Mouse (Mus musculus) forebrain, embryonic 16.5 days (tissue): Measurements from ENCODE around the gene Tex261. TPM values are rescaled to one million over a fixed set of nuclear protein-coding genes. Genes with fewer than 3 reads are reported as not detected.
A peak's percentile ranks its signal among the peaks of the same experiment; 100 is the strongest.

Source experiments
- ATAC-seq: fragments of 200-750 bp; cut with Nextera tagmentation; 2 replicates; pipeline ENCODE4 v1.8.0; 2017; ENCODE audit warnings: mild to moderate bottlenecking, moderate library complexity
- H3K27ac ChIP-seq: fragments of 300-500 bp; sonication (generic); 2 replicates; pipeline ENCODE4 v1.5.1; 2014; ENCODE audit warnings: low read length, control low read depth
- H3K27me3 ChIP-seq: fragments of 300-500 bp; sonication (generic); replicated peaks from 2 replicates; pipeline ENCODE4 v1.6.1; 2014; ENCODE audit warnings: low read length; ENCODE audit not compliant: control insufficient read depth, insufficient read depth
- H3K36me3 ChIP-seq: fragments of 300-500 bp; sonication (generic); 2 replicates; pipeline ENCODE4 v1.6.1; 2014; ENCODE audit not compliant: control insufficient read depth, insufficient read depth
- H3K4me1 ChIP-seq: fragments of 300-500 bp; sonication (generic); replicated peaks from 2 replicates; pipeline ENCODE4 v1.6.1; 2014; ENCODE audit warnings: low read length; ENCODE audit not compliant: control insufficient read depth, insufficient read depth
- H3K4me2 ChIP-seq: fragments of 300-500 bp; sonication (generic); 2 replicates; pipeline ENCODE4 v1.6.1; 2014; ENCODE audit warnings: mild to moderate bottlenecking, low read length, control low read depth
- H3K4me3 ChIP-seq: fragments of 300-500 bp; sonication (generic); replicated peaks from 2 replicates; pipeline ENCODE4 v1.5.1; 2014; ENCODE audit warnings: mild to moderate bottlenecking, low read length, control low read depth
- H3K9ac ChIP-seq: fragments of 300-500 bp; sonication (generic); replicated peaks from 2 replicates; pipeline ENCODE4 v1.6.1; 2014; ENCODE audit warnings: low read depth, low read length, control low read depth
- H3K9me3 ChIP-seq: fragments of 300-500 bp; sonication (generic); 2 replicates; pipeline ENCODE4 v1.6.1; 2016; ENCODE audit warnings: low read length; ENCODE audit not compliant: control insufficient read depth
- WGBS: fragments of 180-500 bp; shearing (Covaris S2); extraction: QIAGEN DNeasy Blood & Tissue Kit; methylation state at CpG from one replicate; pipeline ENCODE4 v1.1.7; 2014; 5-methylcytosine and 5-hydroxymethylcytosine counted together
- polyA plus RNA-seq: library from polyadenylated mRNA; unstranded; fragments of >200 nt; fragmentation: Nextera tagmentation; extraction: Ambion mirVana; gene quantifications from 2 replicates; pipeline ENCODE4 v1.2.1, GENCODE M21; 2015

The Tex261 gene
- polyA plus RNA-seq, 1 experiment from 2014 or later, result 63.1 TPM

GRCm38 (mm10) chr6:83768485-83768884, 7.1 kb downstream of the Tex261 start:
- H3K36me3 ChIP-seq, result no peaks in the 10 kb centered on the region; the same call in 1 of the 2 replicates
- H3K4me2 ChIP-seq, result no peak overlapping the region
- H3K27me3 ChIP-seq, result peaks cover 7% of the 10 kb centered on the region
- H3K9ac ChIP-seq, result no peak overlapping the region
- no peaks in the 10 kb centered on the region for H3K9me3 ChIP-seq
- ATAC-seq, result no peak
- peaks cover 1% of the 10 kb centered on the region for H3K4me1 ChIP-seq
- H3K27ac ChIP-seq, result no peak overlapping the region
- 88% methylated on average over 5 of the region's 5 CpGs for WGBS
- H3K4me3 ChIP-seq, result no peak overlapping the region

- H3K9ac ChIP-seq, result no peak overlapping the region
- H3K4me3 ChIP-seq, result no peak overlapping the region
- no peaks in the 10 kb centered on the region; the same call in 1 of the 2 replicates for H3K36me3 ChIP-seq
- H3K9me3 ChIP-seq, result no peaks in the 10 kb centered on the region
- 89% methylated on average over 3 of the region's 3 CpGs for WGBS
- ATAC-seq, result no peak
- H3K27me3 ChIP-seq, result peaks cover 19% of the 10 kb centered on the region
- H3K4me2 ChIP-seq, result no peak overlapping the region
- H3K27ac ChIP-seq, result no peak overlapping the region
- H3K4me1 ChIP-seq, result peaks cover 7% of the 10 kb centered on the region
These were observed 8.6 kb downstream of the Tex261 start for GRCm38 (mm10) chr6:83766982-83767381.

DNA sequence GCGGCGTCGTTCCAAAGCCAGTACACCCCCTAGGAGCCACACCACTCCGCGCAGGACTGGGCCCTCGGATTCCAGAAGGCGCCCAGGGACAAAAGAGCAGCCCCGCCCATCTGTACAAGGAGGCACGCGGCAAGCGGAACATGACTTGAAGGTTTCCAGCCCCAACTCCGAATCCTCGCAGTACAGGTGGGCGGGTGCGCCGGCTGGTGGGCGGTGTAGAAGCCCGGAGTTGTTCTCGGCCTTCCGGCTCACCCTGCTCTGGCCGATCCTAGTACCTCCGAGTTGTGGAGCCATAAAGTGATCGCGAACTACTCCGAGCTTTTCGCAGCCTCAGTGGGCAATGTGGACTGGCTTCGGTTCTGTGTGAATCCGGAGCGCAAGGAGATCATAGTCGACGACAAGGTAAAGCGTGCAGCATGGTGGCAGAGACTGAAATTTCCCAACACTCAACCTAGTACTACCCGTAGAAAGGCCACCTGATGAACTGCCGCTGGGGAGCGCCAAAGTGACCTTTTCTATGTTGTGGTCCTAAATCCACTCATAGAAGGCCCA, 12.7 kb downstream of the Tex261 start:
- H3K4me2 ChIP-seq, result peak overlapping the region; percentile 50
- WGBS, result 1% methylated on average over 35 of the region's 35 CpGs
- peak overlapping the region; percentile 25 for H3K4me3 ChIP-seq
- peak; percentile 46 for ATAC-seq
- H3K27ac ChIP-seq, result no peak overlapping the region
- H3K9me3 ChIP-seq, result no peaks in the 10 kb centered on the region
- peaks cover 45% of the 10 kb centered on the region for H3K27me3 ChIP-seq
- peaks cover 11% of the 10 kb centered on the region for H3K4me1 ChIP-seq
- H3K36me3 ChIP-seq, result no peaks in the 10 kb centered on the region
- peak overlapping the region; percentile 27; the same call in 1 of the 2 replicates for H3K9ac ChIP-seq

DNA sequence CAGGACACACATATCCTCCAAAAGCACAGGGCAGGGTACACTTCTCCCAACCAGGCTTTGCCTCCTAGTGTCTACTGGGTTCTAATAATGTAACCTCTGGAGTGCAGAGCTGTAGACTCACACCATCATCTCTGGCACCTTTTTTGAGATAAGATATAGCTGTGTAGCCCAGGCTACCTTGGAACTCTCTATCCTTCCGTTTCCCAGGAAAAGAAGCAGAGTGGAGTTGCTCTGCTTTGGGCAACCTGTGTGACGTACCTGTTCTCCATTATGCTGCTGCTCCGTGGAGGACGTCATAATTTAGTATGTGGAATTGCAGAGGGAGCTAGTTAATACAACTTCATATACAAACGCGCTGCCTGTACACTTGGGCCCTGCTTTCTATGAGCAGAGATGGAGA, 13.3 kb downstream of the Tex261 start, which contains the start of gene Ankrd53:
Gene Ankrd53, plus strand, starts transcription at position 301 of the 400 bp plus-strand sequence.
- Histone ChIP-seq H3K36me3 (no peaks in the 10 kb centered on the region), H3K9ac (peak within 1 kb of the TSS; percentile 27; the same call in 1 of the 2 replicates), H3K27me3 (peaks cover 51% of the 10 kb centered on the region), H3K9me3 (no peaks in the 10 kb centered on the region), H3K27ac (no peak within 1 kb of the TSS), H3K4me2 (peak within 1 kb of the TSS; percentile 50), H3K4me1 (peaks cover 11% of the 10 kb centered on the region), H3K4me3 (peak within 1 kb of the TSS; percentile 25)
- 22% methylated on average over 6 of the region's 6 CpGs for WGBS
- no peak for ATAC-seq

DNA sequence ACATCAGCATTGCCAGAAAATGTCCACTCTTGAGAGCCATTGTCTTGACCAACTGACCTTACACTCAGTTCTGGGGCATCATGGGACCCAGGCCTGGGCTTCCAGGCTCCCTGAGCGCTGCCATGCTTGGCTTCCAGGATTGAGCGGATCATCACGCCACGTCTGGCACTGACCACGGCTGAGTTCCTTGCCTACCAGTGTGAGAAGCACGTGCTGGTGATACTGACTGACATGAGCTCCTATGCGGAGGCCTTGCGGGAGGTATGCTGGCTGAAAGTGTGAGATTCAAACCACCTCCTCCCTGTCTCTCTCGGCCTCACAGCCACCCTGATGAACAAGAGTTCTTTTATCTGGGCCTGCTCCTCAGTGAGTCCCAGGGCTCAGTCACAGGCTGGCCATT, 19.6 kb downstream of the Tex261 start:
- H3K9me3 ChIP-seq, result no peaks in the 10 kb centered on the region
- WGBS, result 69% methylated on average over 9 of the region's 9 CpGs
- no peaks in the 10 kb centered on the region for H3K36me3 ChIP-seq
- no peak overlapping the region for H3K27ac ChIP-seq
- no peak overlapping the region for H3K9ac ChIP-seq
- H3K4me1 ChIP-seq, result 0 out of 2 replicates have a peak, but pooled peaks cover 4% of the 10 kb centered on the region
- H3K4me2 ChIP-seq, result no peak overlapping the region
- ATAC-seq, result no peak
- no peak overlapping the region for H3K4me3 ChIP-seq
- H3K27me3 ChIP-seq, result peaks cover 29% of the 10 kb centered on the region

DNA sequence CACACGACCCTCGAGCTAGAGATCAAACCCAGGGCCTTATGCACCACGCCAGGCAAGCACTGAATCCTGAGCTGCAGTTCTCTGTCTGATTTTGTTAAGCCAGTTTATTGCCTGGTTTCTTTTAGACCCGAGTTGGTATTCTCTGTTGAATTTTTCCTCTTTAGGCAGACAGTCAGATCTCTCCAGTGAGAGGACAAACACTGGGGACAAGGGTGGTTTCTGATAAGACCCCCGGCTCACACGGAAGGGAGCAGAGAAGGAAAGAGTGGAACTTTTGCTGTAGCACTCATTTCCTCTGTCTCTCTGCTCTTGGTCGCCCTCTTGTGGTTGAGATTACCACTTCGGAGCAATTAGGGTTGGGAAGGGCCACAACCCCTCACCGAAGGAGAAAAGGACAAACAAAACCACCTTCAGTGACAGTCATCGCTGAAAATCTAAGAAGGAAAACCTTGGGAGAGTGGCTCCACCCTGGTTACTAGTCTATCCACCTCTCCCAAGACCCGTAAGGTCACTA, 25.4 kb downstream of the Tex261 start:
- H3K27ac ChIP-seq, result no peak overlapping the region
- no peak for ATAC-seq
- WGBS, result 5% methylated on average over 11 of the region's 11 CpGs

GRCm38 (mm10) chr6:83749286-83749685, 26.3 kb downstream of the Tex261 start:
- Histone ChIP-seq H3K4me3 (no peak overlapping the region), H3K36me3 (no peaks in the 10 kb centered on the region), H3K9me3 (no peaks in the 10 kb centered on the region), H3K27me3 (no peaks in the 10 kb centered on the region), H3K4me2 (no peak overlapping the region), H3K4me1 (no peaks in the 10 kb centered on the region), H3K9ac (no peak overlapping the region), H3K27ac (no peak overlapping the region)
- ATAC-seq, result no peak
- 59% methylated on average over 3 of the region's 3 CpGs for WGBS

More for the DNA sequence above, 25.4 kb downstream of the Tex261 start:
- H3K4me2 ChIP-seq, result no peak overlapping the region
- H3K36me3 ChIP-seq, result no peaks in the 10 kb centered on the region
- H3K4me1 ChIP-seq, result no peaks in the 10 kb centered on the region
- H3K9me3 ChIP-seq, result no peaks in the 10 kb centered on the region
- no peak overlapping the region for H3K9ac ChIP-seq
- no peaks in the 10 kb centered on the region for H3K27me3 ChIP-seq
- no peak overlapping the region for H3K4me3 ChIP-seq

DNA sequence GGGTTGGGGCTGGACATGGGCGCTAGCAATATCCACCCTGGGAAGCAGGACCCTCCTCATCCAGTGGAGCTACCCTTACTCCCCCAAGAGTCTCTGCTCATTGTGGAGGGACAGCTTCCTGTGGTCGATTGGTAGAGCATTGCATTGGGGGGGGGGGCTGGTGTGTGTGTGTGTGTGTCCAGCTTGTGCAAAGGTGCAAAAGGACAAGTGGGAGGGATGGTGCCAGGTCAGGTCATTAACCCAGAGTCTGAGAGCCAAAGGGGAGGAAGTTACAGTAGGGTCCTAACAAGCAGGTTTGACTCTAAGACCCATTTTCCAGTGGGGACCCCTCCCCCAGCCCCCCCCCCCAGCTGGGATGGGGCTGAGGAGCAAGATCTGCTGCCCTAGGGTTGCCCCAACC, 30.1 kb downstream of the Tex261 start:
- WGBS, result 47% methylated on average over 2 of the region's 2 CpGs
- H3K4me2 ChIP-seq, result no peak overlapping the region
- H3K9me3 ChIP-seq, result peaks cover 4% of the 10 kb centered on the region; the same call in 1 of the 2 replicates
- H3K4me1 ChIP-seq, result no peaks in the 10 kb centered on the region; the same call in 1 of the 2 replicates
- no peak for ATAC-seq
- H3K27ac ChIP-seq, result no peak overlapping the region
- no peak overlapping the region for H3K4me3 ChIP-seq
- H3K27me3 ChIP-seq, result no peaks in the 10 kb centered on the region
- no peak overlapping the region for H3K9ac ChIP-seq
- H3K36me3 ChIP-seq, result no peaks in the 10 kb centered on the region

- no peaks in the 10 kb centered on the region for H3K36me3 ChIP-seq
- H3K4me2 ChIP-seq, result no peak overlapping the region
- no peaks in the 10 kb centered on the region; the same call in 1 of the 2 replicates for H3K4me1 ChIP-seq
- H3K9ac ChIP-seq, result no peak overlapping the region
- no peak for ATAC-seq
- no peaks in the 10 kb centered on the region for H3K27me3 ChIP-seq
- no peak overlapping the region for H3K4me3 ChIP-seq
- peaks cover 4% of the 10 kb centered on the region; the same call in 1 of the 2 replicates for H3K9me3 ChIP-seq
- no peak overlapping the region for H3K27ac ChIP-seq
- 81% methylated on average over 5 of the region's 5 CpGs for WGBS
These were observed 31.1 kb downstream of the Tex261 start for GRCm38 (mm10) chr6:83744557-83744956.
